Comparison of ENCODE assay signal across 20 mouse cellular contexts in the genomic region with DNA sequence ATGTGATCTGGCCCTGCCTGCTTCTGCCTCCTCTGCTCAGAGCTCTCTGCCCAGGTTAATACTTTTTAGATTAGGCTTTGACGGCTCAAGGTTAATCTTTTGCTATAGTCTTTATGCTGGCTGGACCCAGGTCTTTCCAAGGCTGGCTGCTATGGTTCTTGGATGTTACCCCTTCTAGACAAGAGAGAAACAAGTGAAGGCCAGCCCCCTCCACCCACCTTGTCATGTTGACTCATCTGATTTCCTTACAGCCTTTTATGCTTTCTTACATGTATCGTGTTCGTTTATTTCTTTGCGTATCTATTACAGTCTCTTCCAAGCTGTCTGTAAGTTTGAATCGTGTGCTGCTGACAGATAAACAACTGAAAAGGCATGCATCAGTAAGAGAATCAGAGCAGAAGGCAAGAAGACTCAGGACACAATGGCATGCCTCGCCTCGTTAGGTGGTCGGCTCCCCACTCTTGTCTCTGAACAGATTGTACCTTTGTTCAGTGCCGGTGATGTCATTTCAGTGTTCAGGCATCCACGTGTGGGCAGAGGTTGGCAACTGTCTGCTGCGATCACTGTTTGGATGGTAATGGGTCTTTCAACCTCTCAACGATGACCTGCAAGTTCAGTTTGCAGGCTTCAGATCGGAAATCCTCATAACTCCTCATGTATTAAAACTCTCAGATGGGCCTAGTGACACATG.
A peak's percentile ranks its signal among the peaks of the same experiment; 100 is the strongest.
DNase-seq lines count a peak whose midpoint lies in the region; ATAC-seq and TF ChIP-seq lines count a peak whose summit lies in the region.
"Had no signal": no experiment of that assay in that cellular context is flagged by ENCODE, and none has a peak within 500 bp of the region (broad histone marks: within the 10 kb centered on the region; RNA-seq: fewer than 3 reads in every experiment).

No protein-coding gene starts in this region.

- no peaks in the 10 kb centered on the region for H3K9me3 ChIP-seq in forebrain, embryonic 11.5 days (ENCODE audit: control insufficient read depth, low read length)
- no peaks in the 10 kb centered on the region for H3K9me3 ChIP-seq in forebrain, embryonic 13.5 days (replicated peaks)
- H3K9me3 ChIP-seq: embryonic facial prominence, embryonic 10.5 days; forebrain, embryonic 15.5 days; heart, embryonic 13.5 days; hindbrain, embryonic 15.5 days had no signal

- no peak overlapping the region for H3K27ac ChIP-seq in forebrain, embryonic 11.5 days (ENCODE audit: low read depth, low read length)
- H3K27ac ChIP-seq in forebrain, embryonic 13.5 days, result no peak overlapping the region
- peak overlapping the region; percentile 82 for H3K27ac ChIP-seq in layer of hippocampus, adult 2 months
- H3K27ac ChIP-seq: embryonic facial prominence, embryonic 10.5 days; forebrain, embryonic 15.5 days; heart, embryonic 13.5 days; hindbrain, embryonic 15.5 days had no signal

- H3K4me3 ChIP-seq in forebrain, embryonic 11.5 days (ENCODE audit: low read depth, low read length), result no peak overlapping the region
- no peak overlapping the region for H3K4me3 ChIP-seq in forebrain, embryonic 13.5 days
- no peak overlapping the region for H3K4me3 ChIP-seq in layer of hippocampus, adult 2 months
- H3K4me3 ChIP-seq: embryonic facial prominence, embryonic 10.5 days; forebrain, embryonic 15.5 days; heart, embryonic 13.5 days; hindbrain, embryonic 15.5 days had no signal

- H3K4me1 ChIP-seq in forebrain, embryonic 11.5 days (replicated peaks; ENCODE audit: control insufficient read depth, insufficient read depth, low read length), result no peaks in the 10 kb centered on the region
- no peaks in the 10 kb centered on the region for H3K4me1 ChIP-seq in forebrain, embryonic 13.5 days
- H3K4me1 ChIP-seq: hindbrain, embryonic 15.5 days had no signal

- no peak for DNase-seq in forebrain, embryonic 11.5 days (ENCODE audit: low spot score)
- no peak for DNase-seq in layer of hippocampus, adult 2 months (ENCODE audit: low spot score in 2 of 2)
- no peak for DNase-seq in layer of hippocampus, adult 8-10 months (ENCODE audit: low spot score in 2 of 2)
- DNase-seq in Muller cell, postnatal 12 days (ENCODE audit: inconsistent ontology term), result peak; percentile 51
- DNase-seq in retina, embryonic 14.5 days (ENCODE audit: low spot score), result peak; percentile 20
- DNase-seq in embryo, embryonic 10 days (ENCODE audit: low spot score), result no peak
- DNase-seq: adrenal gland, postnatal 10 days; B cell, adult 2 months; cerebellum, adult 11-12 months; cerebellum, adult 9-10 months; cerebellum, postnatal 25 days; gastrocnemius, postnatal 14 days; heart, postnatal 36 days had no signal

- H3K4me2 ChIP-seq in forebrain, embryonic 11.5 days (ENCODE audit: low read depth, low read length, severe bottlenecking), result no peak overlapping the region
- no peak overlapping the region for H3K4me2 ChIP-seq in forebrain, embryonic 13.5 days
- H3K4me2 ChIP-seq: forebrain, embryonic 15.5 days; heart, embryonic 13.5 days; hindbrain, embryonic 15.5 days had no signal

- ATAC-seq in forebrain, embryonic 11.5 days (replicated peaks; ENCODE audit: low FRiP score), result 0 out of 2 replicates have a peak, but pooled peaks have one; percentile 33
- no peak for ATAC-seq in forebrain, embryonic 13.5 days
- ATAC-seq: CD4-positive, CD25-positive, alpha-beta regulatory T cell, adult 4 months had no signal

- no peak for TF ChIP-seq CTCF in layer of hippocampus, adult 2 months (conservative IDR thresholded peaks at IDR 0.05)

- H3K27me3 ChIP-seq in forebrain, embryonic 11.5 days (ENCODE audit: control insufficient read depth, insufficient read depth, low read length), result no peaks in the 10 kb centered on the region
- no peaks in the 10 kb centered on the region for H3K27me3 ChIP-seq in forebrain, embryonic 13.5 days
- H3K27me3 ChIP-seq: forebrain, embryonic 15.5 days; heart, embryonic 13.5 days; hindbrain, embryonic 15.5 days had no signal

- no peaks in the 10 kb centered on the region for H3K36me3 ChIP-seq in forebrain, embryonic 11.5 days (ENCODE audit: control insufficient read depth, insufficient read depth, low read length)
- H3K36me3 ChIP-seq in forebrain, embryonic 13.5 days (ENCODE audit: poor library complexity, severe bottlenecking), result no peaks in the 10 kb centered on the region
- H3K36me3 ChIP-seq: embryonic facial prominence, embryonic 10.5 days; forebrain, embryonic 15.5 days; G1E; heart, embryonic 13.5 days; hindbrain, embryonic 15.5 days had no signal

- no peak overlapping the region for H3K9ac ChIP-seq in forebrain, embryonic 11.5 days (ENCODE audit: low read length)
- H3K9ac ChIP-seq in forebrain, embryonic 13.5 days, result no peak overlapping the region
- H3K9ac ChIP-seq: forebrain, embryonic 15.5 days; heart, embryonic 13.5 days; hindbrain, embryonic 15.5 days had no signal

- WGBS in forebrain, embryonic 11.5 days, result 72% methylated on average over 13 of the region's 13 CpGs
- WGBS in forebrain, embryonic 13.5 days, result 56% methylated on average over 13 of the region's 13 CpGs

Comparison
In these comparisons a context has a peak if more than half of its experiments do, and no peak if none do; other contexts are left out.
1. DNase-seq: peak in Muller cell, postnatal 12 days (single experiment) and retina, embryonic 14.5 days (single experiment); none in forebrain, embryonic 11.5 days (single experiment), layer of hippocampus, adult 2 months (0 of 2), layer of hippocampus, adult 8-10 months (0 of 2) and embryo, embryonic 10 days (single experiment).